Mouse (Mus musculus): ENCODE measurements at regions not wholly inside any gene's neighbourhood (a gene's known extent, or its start where the extent isn't known, plus 50 kb on each side); places are given as distances from the start of the nearest gene placed in this dataset.
A peak's percentile ranks its signal among the peaks of the same experiment; 100 is the strongest.
"Not testable (repeated sequence)": the region's sequence is repeated elsewhere in the genome, so short reads cannot be mapped to it uniquely, and the experiment has no call there.

DNA sequence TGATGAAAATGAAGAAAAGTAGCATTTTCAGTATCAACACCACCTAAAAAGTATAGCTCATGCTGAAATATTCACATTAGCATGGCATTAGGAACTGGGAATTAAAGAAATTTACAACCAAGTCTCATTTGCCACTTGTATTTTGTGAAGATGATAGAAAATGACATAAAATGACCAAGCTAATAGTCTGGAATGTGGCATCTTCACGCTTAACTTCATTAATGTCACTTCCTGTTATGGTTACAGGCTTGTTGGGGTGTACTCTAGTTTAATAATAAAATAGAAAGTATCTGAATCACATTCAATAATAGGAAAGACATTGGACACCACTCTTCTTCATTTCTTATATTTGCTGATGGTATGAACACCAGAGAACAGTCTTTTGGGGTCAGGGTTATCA lies 167.1 kb downstream of the Pcdh17 start:
- 82% methylated on average over 1 of the region's 1 CpGs for WGBS
- Histone ChIP-seq H3K27me3 (ENCODE audit: low read depth, poor library complexity, severe bottlenecking) (no peaks in the 10 kb centered on the region), H3K9me3 (replicated peaks) (no peaks in the 10 kb centered on the region), H3K4me3 (no peak overlapping the region), H3K4me1 (no peaks in the 10 kb centered on the region), H3K36me3 (no peaks in the 10 kb centered on the region), H3K27ac (replicated peaks) (no peak overlapping the region)
- no peak for DNase-seq (ENCODE audit: low spot score)

DNA sequence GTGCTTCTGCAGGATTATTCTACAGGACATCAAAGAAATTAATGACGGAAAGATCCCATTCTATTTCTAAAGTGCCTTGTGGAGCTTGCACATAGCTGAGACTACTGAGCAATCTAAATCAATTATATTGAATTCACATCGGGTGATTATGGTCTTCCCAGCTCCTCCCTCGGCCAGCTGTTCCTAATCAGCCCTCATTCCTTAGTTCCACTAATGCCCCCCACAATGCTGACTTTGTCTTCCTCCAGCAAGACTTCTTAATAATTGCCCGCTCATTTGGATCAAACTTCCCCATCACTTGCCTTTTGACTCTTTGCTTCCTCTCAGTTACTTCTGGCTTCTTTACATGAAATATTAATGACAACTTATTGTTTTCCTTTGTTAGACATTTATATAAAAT lies 169.2 kb downstream of the Pcdh17 start:
- no peak for DNase-seq (ENCODE audit: low spot score)
- Histone ChIP-seq H3K4me3 (no peak overlapping the region), H3K36me3 (no peaks in the 10 kb centered on the region), H3K27me3 (ENCODE audit: low read depth, poor library complexity, severe bottlenecking) (no peaks in the 10 kb centered on the region), H3K9me3 (replicated peaks) (no peaks in the 10 kb centered on the region), H3K4me1 (no peaks in the 10 kb centered on the region), H3K27ac (replicated peaks) (no peak overlapping the region)
- 46% methylated on average over 4 of the region's 4 CpGs for WGBS

DNA sequence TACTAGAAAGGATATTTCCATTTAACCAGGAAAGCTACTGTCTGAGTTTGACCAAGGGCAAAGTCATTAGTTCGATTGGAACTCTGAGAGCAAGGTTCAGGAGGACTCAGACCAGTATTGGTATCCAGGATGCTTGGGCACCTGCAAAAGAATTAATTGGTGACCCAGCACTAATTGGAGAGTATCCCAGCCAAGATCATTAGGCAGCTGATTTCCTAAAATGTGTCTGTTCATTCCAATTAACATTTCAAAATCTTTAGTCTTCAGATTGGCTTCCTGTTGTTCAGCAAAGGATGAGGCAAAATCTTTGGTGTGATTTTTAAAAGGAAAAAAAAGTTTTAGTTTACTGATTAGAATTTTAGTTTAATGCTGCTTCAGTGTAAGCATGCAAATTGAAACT lies 201.7 kb downstream of the Pcdh17 start:
- DNase-seq (ENCODE audit: low spot score), result no peak
- H3K9me3 ChIP-seq (replicated peaks), result no peaks in the 10 kb centered on the region
- 55% methylated on average over 1 of the region's 1 CpGs for WGBS

DNA sequence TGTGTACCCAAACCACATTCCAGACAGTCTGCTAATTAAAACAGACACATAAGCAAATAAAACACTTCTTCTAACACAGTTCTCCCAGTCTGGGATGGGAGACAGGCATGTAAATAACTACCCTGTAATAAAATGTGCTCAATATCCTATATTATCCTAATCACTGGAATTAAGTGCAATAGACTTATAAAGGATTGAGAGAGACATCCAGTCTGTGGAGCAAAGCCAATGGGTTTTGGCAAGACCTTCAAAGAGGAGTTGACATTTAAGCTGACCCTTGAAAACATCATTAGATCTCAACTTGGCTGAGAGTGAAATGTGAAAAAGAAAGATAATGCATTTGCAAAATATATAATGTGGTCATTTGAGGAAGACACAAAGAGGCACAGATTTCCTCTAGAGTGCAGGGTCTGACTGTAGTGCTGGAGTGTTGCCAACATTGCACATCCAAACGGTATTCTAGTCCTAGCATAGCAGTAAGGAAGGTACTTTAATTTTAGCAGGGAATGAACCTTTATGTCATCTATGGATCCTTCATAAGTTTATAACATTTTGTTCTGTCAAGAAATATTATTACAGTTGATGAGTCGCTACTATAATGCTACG lies 202.7 kb downstream of the Pcdh17 start:
- no peaks in the 10 kb centered on the region for H3K36me3 ChIP-seq
- no peak for DNase-seq (ENCODE audit: low spot score)
- 87% methylated on average over 3 of the region's 3 CpGs for WGBS

More for the DNA sequence above, 201.7 kb downstream of the Pcdh17 start:
- no peaks in the 10 kb centered on the region for H3K27me3 ChIP-seq (ENCODE audit: low read depth, poor library complexity, severe bottlenecking)
- no peak overlapping the region for H3K4me3 ChIP-seq
- H3K4me1 ChIP-seq, result no peaks in the 10 kb centered on the region
- H3K27ac ChIP-seq (replicated peaks), result no peak overlapping the region
- no peaks in the 10 kb centered on the region for H3K36me3 ChIP-seq

DNA sequence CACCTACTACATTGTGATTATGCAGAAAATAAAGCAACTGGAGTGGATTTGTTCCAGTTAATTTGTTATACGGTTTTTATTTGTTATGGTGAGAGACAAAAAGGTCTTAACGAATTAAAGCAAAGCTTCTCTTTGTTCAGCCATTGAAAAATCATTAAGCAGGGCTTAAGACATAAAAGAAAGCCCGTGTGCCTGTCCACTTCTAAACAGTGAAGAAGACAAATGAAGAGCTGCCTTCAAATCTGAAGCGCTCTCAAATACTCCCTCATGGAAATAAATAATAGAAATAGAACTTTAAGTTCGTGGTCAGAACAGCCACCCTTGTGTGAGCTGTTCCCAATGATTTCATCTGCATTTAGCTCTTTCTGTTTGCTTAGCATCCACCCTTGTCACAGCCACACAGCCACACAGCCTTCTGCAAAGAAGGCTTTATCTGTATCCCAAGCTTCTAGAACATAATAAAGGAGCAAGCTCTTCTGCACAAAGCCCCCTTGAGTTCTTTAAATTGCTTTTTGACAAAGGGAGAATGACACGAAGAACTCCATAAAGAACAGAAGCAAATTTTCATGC lies 215.9 kb downstream of the Pcdh17 start:
- Histone ChIP-seq H3K4me3 (no peak overlapping the region), H3K36me3 (no peaks in the 10 kb centered on the region), H3K9me3 (replicated peaks) (no peaks in the 10 kb centered on the region), H3K27ac (replicated peaks) (no peak overlapping the region), H3K27me3 (ENCODE audit: low read depth, poor library complexity, severe bottlenecking) (peaks cover 38% of the 10 kb centered on the region), H3K4me1 (peaks cover 11% of the 10 kb centered on the region)
- DNase-seq (ENCODE audit: low spot score), result peak; percentile 16
- 22% methylated on average over 6 of the region's 6 CpGs for WGBS

More for the DNA sequence above, 202.7 kb downstream of the Pcdh17 start:
- H3K27ac ChIP-seq (replicated peaks), result no peak overlapping the region
- H3K4me3 ChIP-seq, result no peak overlapping the region
- no peaks in the 10 kb centered on the region for H3K4me1 ChIP-seq
- no peaks in the 10 kb centered on the region for H3K9me3 ChIP-seq (replicated peaks)
- no peaks in the 10 kb centered on the region for H3K27me3 ChIP-seq (ENCODE audit: low read depth, poor library complexity, severe bottlenecking)

DNA sequence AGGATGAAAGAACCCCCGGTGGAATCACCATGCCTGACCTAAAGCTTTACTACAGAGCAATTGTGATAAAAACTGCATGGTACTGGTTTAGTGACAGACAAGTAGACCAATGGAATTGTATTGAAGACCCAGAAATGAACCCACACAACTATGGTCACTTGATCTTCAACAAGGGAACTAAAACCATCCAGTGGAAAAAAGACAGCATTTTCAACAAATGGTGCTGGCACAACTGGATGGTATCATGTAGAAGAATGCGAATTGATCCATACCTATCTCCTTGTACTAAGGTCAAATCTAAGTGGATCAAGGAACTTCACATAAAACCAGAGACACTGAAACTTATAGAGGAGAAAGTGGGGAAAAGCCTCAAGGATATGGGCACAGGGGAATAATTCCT lies 224.3 kb downstream of the Pcdh17 start:
- H3K4me3 ChIP-seq; H3K4me1 ChIP-seq; H3K27me3 ChIP-seq (ENCODE audit: low read depth, poor library complexity, severe bottlenecking); H3K27ac ChIP-seq (replicated peaks); DNase-seq (ENCODE audit: low spot score); H3K9me3 ChIP-seq (replicated peaks); H3K36me3 ChIP-seq: not testable (repeated sequence)
- WGBS, result 92% methylated on average over 2 of the region's 2 CpGs

DNA sequence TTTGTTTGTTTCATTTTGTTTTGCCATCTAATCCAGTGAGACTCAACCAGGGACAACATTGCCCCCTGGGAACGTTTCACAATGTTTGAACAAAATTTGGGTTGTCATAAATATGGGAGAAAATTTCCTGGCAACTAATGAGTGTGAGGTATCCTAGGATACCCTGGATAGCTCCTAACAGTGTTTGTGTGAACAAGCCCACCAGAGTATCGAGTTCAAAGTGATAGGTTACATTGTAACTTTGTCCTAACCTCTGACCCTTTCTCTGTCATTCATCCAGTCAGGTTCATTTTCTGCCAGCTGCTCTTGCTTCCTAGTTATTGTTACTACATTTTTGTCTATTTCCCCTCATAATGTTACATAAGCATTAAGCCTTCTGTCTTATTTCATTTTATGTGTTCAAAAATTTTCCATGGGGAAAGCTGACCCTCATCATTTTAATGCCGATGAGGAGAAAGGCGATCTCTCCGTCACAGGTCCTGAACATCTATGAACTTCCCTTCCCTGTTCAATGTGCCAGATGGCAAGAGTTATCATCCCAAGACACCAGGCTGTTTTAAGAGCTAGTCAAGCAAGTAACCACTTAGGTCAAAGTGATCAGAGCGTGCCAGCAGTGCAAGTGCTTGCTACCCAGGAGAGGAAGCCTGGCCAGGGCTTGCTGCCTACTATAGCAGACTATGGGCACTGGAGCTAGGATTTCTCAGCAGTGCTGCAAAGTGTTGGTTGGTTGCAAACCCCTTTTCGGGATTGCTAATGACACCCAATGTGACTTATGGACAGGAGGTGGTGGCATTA lies 228.5 kb downstream of the Pcdh17 start:
- Histone ChIP-seq H3K36me3 (no peaks in the 10 kb centered on the region), H3K4me1 (no peaks in the 10 kb centered on the region), H3K27me3 (ENCODE audit: low read depth, poor library complexity, severe bottlenecking) (no peaks in the 10 kb centered on the region), H3K27ac (replicated peaks) (no peak overlapping the region), H3K9me3 (replicated peaks) (no peaks in the 10 kb centered on the region), H3K4me3 (no peak overlapping the region)
- 76% methylated on average over 7 of the region's 7 CpGs for WGBS
- no peak for DNase-seq (ENCODE audit: low spot score)

DNA sequence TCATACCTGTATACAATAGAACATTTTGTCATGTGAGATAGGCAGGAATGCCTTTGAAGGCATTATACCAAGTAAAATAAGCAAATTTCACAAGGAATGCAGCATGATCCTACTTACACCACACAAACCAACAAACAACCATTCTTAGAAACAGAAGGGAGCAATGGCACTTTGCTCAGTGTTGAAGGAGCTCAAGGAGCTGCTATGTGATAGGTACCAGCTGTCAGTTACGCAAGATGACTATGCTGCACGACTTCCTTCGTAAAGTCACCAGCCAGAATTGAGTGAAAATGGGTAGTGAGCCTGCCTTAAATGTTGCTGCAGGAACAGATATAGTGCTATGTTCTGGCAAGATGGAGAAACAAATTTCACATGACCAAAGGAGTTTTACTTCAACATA lies 243.5 kb downstream of the Pcdh17 start:
- Histone ChIP-seq H3K4me3 (no peak overlapping the region), H3K4me1 (no peaks in the 10 kb centered on the region), H3K9me3 (replicated peaks) (no peaks in the 10 kb centered on the region), H3K27me3 (ENCODE audit: low read depth, poor library complexity, severe bottlenecking) (no peaks in the 10 kb centered on the region), H3K36me3 (no peaks in the 10 kb centered on the region), H3K27ac (replicated peaks) (no peak overlapping the region)
- WGBS, result 87% methylated on average over 3 of the region's 3 CpGs
- DNase-seq (ENCODE audit: low spot score), result no peak

DNA sequence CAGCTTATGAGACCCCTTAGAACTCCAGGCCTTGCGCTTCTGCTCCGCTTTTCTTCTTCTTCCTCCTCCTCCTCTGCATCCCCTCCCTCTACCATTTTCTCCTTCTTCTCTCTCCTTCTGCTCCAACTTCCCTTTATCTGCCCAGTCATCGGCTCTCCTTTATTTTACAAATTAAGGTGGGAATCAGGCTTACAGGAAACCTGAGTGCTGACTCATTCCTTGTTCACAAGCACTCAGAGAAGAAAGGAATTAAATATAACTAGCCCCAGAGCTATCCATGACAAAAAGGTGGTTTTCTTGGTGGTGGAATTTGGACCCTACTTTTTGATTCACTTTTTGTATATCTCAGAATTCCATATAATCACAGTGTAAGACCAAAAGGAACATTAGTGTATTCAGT lies 247.4 kb downstream of the Pcdh17 start:
- H3K4me3 ChIP-seq, result no peak overlapping the region
- no peaks in the 10 kb centered on the region for H3K9me3 ChIP-seq (replicated peaks)
- no peaks in the 10 kb centered on the region for H3K27me3 ChIP-seq (ENCODE audit: low read depth, poor library complexity, severe bottlenecking)
- no peaks in the 10 kb centered on the region for H3K4me1 ChIP-seq
- 76% methylated on average over 3 of the region's 3 CpGs for WGBS
- H3K27ac ChIP-seq (replicated peaks), result no peak overlapping the region
- no peak for DNase-seq (ENCODE audit: low spot score)
- no peaks in the 10 kb centered on the region for H3K36me3 ChIP-seq

Data from midbrain, embryonic 10.5 days (tissue).